Mouse (Mus musculus) liver, embryonic 14 days (tissue): ENCODE data around the gene Xlr4a. TPM values are rescaled to one million over a fixed set of nuclear protein-coding genes. Genes with fewer than 3 reads are reported as not detected.

Experiments used
- polyA plus RNA-seq: library from polyadenylated mRNA; depleted of rRNA; stranded (reverse); fragments of >200 nt; gene quantifications from 2 replicates; pipeline ENCODE4 v1.2.3, GENCODE M21; 2012; rRNA removed

Xlr4a gene
- 0.56 and 0.80 TPM in 2 replicates for polyA plus RNA-seq

GRCm38 (mm10) chrX:73082267-73083055 lies at the start of gene Xlr4a:
Gene Xlr4a (minus strand): TSS chrX:73082478.

GRCm38 (mm10) chrX:73116747-73117146 lies 34.5 kb upstream of the Xlr4a start, which contains the start of gene Gm14685:
Gene Gm14685 (plus strand): TSS chrX:73117047.

GRCm38 (mm10) chrX:73096941-73097508 lies 14.7 kb upstream of the Xlr4a start, which contains the start of gene Xlr3a:
Gene Xlr3a (minus strand): TSS chrX:73097095.

GRCm38 (mm10) chrX:73064415-73064793 lies 17.9 kb downstream of the Xlr4a start, which contains the start of gene Pnma3:
Gene Pnma3 (plus strand): TSS chrX:73064787.

GRCm38 (mm10) chrX:73037003-73037402 lies 45.3 kb downstream of the Xlr4a start, which contains the start of gene Pnma5:
Gene Pnma5 (minus strand): TSS chrX:73037103.

Other genes with a start within 250 kb of the Xlr4a start
- 15.2 and 16.0 TPM in 2 replicates for gene Cetn2, start 164.1 kb downstream of the Xlr4a start, polyA plus RNA-seq
- 23.6 and 27.1 TPM in 2 replicates for gene Nsdhl, start 163.9 kb downstream of the Xlr4a start, polyA plus RNA-seq
- gene Zfp185, start 95.1 kb downstream of the Xlr4a start, polyA plus RNA-seq, result 0.76 and 1.1 TPM in 2 replicates
- gene Pnma5, start 45.4 kb downstream of the Xlr4a start, polyA plus RNA-seq, result 0.03 TPM in 1 of 2 replicates, not detected in the other
- gene Pnma3, start 17.7 kb downstream of the Xlr4a start, polyA plus RNA-seq, result 0.01 TPM in 1 of 2 replicates, not detected in the other
- gene Xlr3a, start 14.6 kb upstream of the Xlr4a start, polyA plus RNA-seq, result 0.59 and 1.3 TPM in 2 replicates
- 0.01 and 0.02 TPM in 2 replicates for gene Gm14685, start 34.6 kb upstream of the Xlr4a start, polyA plus RNA-seq
- gene Xlr5b, start 66.3 kb upstream of the Xlr4a start, polyA plus RNA-seq, result not detected in 2 replicates
- 0.01 and 0.05 TPM in 2 replicates for gene DXBay18, start 67.0 kb upstream of the Xlr4a start, polyA plus RNA-seq
- not detected in 2 replicates for gene Spin2d, start 94.5 kb upstream of the Xlr4a start, polyA plus RNA-seq
- 0.73 and 1.6 TPM in 2 replicates for gene Xlr3b, start 109.7 kb upstream of the Xlr4a start, polyA plus RNA-seq
- gene Xlr4b, start 131.9 kb upstream of the Xlr4a start, polyA plus RNA-seq, result 1.0 and 1.5 TPM in 2 replicates
- gene F8a, start 145.8 kb upstream of the Xlr4a start, polyA plus RNA-seq, result 1.0 and 1.4 TPM in 2 replicates
- gene Xlr4c, start 160.7 kb upstream of the Xlr4a start, polyA plus RNA-seq, result 0.24 and 0.32 TPM in 2 replicates
- gene Xlr3c, start 182.9 kb upstream of the Xlr4a start, polyA plus RNA-seq, result not detected in 2 replicates
- 0.05 TPM in 1 of 2 replicates, not detected in the other for gene Xlr5a, start 210.5 kb upstream of the Xlr4a start, polyA plus RNA-seq
- gene Xlr5c, start 210.5 kb upstream of the Xlr4a start, polyA plus RNA-seq, result not detected in 2 replicates